Mouse (Mus musculus) frontal cortex, postnatal 14 days (tissue): ENCODE data around the gene Ccdc120.
"Not testable (repeated sequence)": the region's sequence is repeated elsewhere in the genome, so short reads cannot be mapped to it uniquely, and the experiment has no call there.

Source experiments
- DNase-seq, 2 experiments: peaks; one replicate each; pipeline ENCODE4 v3.0.0; 2022; ENCODE audit warnings: low spot score in 2 of 2

Gene Ccdc120

DNA sequence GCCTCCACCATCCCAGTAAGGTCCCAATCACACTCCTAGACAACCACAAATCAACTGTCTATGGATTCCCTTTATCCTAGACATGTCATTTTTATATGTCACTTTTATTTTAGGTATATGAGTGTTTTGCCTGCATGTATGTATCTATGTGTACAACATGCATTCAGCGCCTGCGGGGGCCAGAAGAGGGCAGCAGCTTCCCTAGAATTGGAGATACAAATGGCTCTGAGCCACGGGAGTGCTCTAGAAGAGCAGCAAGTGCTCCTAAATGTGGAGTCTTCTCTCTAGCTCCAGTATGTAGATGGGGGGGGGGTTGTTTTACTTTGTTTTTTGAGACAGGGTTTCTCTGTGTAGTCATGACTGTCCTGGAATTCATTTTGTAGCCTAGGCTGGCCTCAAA is 2.9 kb upstream of the Ccdc120 start:
- not testable (repeated sequence) for DNase-seq

DNA sequence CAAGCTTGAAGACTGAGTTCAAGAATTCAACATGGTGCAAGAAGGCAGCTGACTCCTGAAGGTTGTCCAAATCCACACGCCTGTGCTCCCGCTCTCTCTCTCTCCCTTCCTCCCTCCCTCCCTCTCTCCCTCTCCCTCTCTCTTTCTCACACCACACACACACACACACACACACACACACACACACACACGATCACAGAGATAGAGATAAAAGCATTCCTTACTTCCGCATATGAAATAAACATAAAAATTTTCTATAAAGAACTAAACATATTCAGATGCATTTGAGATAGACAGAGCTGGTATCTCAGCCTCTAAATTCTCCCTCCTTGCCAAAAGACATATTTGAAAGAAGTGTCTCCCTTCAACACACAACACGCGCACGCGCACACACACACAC is 5.3 kb downstream of the Ccdc120 start:
- no peak for DNase-seq

DNA sequence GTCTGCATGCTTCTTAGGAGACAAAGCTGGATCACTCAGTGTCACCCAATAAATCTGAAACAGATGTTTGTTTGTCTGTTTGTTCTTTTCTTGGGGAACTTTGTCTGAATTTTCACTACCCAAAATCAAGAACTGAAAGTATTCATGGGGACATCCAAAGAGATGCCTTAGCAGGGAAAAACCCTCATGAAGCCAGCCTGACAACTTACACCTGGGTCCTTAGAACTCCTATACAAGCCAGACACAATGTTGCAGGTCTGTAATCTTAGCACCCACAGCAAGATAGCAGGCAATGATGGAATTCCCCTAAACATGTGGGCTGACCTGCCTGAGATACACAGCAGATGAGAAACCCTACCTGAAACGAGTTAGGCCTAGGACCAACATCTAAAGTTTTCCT is 5.8 kb downstream of the Ccdc120 start:
- DNase-seq: no peak

DNA sequence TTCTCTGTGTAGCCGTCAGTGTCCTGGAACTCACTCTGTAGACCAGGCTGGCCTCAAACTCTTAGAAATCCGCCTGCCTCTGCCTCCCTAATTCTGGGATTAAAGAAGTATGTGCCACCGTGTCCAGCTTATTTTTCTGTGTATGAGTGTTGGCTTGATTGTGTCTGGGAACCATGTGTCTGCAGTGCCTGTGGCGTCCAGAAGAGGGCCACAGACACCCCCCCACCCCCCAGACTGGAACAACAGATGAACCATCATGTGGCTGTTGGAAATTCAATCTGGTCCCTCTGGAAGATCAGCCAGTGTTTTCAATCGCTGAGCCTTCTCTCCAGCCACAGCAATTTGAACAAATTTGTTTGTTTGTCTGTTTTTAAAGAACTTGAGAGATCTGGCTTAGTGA is 7.2 kb downstream of the Ccdc120 start:
- no peak for DNase-seq

DNA sequence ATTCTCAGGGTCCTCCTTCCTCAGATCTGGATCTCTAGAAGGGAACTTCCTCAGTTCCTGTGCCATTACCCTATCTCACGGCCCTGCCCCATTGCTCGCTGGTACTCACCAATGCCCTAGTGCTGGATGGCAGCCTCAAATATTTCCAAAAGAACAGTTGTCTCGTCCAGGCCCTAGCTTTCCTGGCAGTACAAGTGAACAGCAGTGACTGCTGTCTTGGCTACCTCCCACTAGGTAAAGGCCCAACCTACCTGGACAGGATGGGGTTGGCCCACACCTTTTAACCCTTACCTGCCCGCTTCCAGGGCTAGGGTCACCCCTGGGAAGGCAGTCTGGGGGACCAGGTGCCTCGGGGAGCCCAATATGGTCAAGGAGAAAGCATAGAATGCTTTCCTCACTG is 9.6 kb downstream of the Ccdc120 start:
- no peak for DNase-seq

DNA sequence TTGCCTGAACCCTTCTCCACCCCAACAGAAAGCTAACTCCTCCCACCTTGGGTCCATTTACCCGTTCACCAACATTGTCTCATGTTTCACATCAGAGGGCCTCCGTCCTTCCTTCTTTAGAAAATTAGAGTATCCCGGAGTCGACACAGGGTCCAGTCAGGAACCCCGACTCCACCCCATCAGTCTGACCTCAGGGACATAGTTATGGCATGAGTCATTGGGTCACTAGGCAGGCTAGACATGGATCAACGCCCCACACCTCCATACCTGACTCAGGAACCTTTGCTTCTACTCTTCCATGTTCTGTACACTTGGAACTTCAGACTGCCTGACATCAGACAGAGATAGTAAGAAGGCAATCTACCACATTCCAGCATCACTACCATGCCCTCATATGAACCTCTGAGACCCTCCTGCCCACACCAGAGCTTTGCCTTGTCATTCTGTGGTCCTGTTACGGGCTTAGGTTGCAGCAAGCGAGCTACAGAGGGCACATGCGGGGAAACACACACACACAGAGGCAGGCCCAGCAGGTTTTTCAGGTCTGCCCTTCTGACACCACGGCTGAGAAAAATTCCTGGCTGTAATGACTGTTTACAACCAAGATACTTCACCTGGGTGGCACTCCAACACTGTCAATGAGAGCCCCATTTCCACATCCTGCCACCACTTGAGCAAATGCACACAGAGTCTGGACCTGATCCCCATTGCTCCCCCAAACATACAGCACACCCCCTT is 10.5 kb downstream of the Ccdc120 start:
- no peak for DNase-seq

DNA sequence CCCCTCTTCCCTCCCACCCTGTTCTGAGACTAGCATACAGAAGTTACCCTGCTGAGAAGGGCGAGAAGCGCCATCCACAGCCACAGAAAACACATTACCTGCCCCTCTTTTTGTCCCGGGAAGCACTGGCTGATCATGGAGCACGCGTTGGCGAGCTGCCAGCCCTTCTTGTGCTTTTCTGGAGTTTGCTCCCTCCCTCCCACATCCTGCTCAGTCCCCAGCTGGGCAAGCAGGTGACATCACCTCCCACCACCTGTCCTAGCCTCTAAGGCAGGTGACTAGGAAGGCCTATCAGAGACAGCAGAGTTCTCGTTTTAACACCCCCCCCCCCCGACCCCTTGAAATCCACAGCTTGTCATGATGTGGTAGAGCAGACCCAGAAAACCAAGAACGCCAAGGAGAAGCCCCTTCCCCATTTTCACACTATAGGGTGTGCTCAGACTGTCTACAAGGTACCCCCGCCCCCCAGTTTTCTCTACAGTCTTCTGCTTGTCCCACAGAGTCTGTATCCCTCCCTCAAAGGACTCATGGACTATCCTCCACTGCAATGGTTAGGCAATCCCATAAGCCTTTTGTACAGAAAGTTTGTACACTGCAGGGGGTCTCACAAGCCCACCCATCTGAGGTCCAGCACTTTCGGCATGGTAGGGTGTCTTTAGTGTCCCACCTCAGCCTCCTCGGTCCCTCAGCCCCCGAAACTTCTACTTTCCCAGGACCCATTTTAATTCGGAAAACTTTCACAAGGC is 11.2 kb downstream of the Ccdc120 start:
- DNase-seq: no peak

DNA sequence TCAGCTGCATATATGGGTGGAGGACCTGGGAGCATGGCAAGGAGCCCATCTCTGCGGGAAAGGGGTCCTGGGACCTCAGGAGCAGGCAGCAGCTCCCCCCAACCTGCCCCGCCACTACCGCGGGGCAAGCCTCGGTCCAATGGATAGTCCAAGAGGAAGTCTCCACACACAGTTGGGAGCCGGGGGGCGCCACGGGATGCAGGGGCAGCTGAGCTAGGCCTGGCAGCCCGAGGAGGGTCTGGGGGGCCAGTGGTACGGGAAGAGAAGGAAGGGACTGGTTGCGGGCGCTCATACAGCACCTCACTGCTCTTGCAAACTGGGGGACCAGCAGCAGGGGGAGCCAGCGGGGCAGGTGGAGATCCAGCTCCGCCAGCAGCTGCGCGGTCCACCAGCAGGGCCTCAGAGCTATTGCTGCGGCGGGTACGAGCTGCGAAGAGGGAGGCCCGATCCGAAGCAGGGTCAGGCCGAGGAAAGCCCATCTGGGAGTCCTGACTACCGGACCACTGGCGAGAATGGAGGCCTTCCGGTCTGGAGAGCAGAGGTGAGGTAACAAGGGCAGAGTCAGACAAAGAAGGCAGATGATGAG is 17.0 kb downstream of the Ccdc120 start:
- DNase-seq: peak in 1 of 2 experiments; percentile 45

DNA sequence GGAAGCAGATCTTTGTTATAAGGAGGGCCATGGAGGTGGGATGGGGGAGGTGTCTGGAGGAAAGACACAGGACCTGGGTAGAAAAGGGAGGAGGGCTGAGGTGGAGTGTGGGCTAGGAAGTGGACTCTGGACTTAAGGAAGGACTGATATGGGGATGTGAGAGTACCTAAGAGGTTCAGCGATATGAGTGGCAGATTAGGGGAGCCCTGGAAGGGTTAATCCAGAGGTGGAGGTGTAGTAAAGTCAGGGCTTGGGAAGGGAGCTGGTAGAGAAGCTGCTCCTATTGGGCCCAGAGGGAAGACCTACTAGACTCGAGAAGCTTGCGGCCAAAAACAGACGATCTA is 21.8 kb downstream of the Ccdc120 start:
- no peak for DNase-seq

DNA sequence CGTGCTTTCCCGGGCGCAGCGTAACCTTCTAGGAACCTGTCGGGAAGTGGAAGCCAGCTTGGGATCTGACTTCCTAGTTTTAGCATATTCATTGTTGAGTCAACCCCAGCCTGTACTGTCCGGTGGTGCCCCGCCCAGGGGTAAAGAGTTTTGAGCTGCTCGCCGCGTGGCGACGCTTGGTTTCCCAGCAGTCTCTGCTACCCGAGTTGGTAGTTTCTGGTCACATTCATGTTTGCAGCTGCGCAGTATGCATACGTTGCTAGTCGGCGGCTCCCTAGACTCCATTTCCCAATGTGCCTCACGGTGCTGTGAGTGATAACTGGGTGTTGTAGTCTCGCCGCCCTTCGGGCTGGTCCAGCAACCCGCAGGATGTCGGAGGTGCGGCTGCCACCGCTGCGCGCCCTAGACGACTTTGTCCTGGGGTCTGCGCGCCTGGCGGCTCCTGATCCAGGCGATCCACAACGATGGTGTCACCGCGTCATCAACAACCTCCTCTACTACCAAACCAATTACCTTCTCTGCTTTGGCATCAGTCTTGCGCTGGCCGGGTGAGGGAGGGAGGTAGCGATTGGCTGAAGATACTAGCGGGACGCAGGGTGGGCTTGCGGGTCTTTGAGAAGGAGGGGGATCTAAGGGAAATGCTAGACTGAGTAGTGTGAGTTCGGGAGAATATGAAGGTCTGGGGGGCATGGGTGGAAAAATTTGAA is 22.3 kb downstream of the Ccdc120 start, which contains the start of gene Praf2:
Gene Praf2 (plus strand): TSS at position 225 of the 707 bp plus-strand sequence.
- peak; percentile 76 for DNase-seq

DNA sequence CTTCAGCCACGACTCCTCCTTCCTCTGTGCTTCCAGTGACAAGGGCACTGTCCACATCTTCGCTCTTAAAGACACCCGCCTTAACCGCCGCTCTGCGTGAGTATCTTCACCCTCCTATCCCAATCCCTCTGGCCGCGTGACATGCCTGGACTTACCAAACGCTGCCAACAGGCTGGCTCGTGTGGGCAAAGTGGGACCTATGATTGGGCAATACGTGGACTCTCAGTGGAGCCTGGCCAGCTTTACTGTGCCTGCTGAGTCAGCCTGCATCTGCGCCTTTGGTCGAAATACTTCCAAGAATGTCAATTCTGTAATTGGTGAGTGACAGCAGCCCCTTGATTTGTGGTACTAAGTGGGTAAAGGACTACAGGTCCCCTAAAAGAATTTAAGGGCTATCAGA is 23.5 kb downstream of the Ccdc120 start:
- DNase-seq: no peak

DNA sequence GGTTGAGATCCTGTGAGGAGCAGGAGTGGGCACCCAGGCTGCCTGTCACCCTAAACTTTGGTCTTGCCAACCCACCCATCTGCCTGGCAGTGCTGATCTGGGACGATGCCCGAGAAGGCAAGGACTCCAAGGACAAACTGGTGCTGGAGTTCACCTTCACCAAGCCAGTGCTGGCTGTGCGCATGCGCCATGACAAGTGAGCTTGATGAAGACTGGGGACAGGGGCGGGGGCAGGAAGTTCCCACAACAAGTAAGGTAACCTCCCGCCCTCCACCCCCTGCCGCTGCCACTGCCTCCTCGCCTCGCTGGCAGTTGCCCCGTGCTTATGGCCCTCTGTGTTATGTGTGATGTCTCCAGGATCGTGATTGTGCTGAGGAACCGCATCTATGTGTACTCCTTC is 24.9 kb downstream of the Ccdc120 start:
- no peak for DNase-seq

DNA sequence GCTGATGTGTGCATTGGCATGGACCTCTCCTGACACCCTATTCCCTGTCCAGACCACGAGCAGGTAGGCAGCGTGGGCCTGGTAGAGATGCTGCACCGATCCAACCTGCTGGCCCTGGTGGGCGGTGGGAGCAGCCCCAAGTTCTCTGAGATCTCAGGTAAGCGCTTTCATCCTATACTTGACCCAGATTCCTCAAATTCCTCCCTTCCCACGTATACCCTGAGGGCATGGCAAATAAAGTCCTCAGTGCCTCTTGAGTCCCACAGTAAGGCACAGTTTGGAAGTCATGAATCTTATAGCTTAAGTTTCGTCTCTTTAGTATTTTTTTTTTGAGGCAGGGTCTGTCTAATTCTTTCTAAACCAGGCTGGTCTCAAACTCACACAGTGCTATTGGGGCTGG is 26.6 kb downstream of the Ccdc120 start:
- no peak for DNase-seq

DNA sequence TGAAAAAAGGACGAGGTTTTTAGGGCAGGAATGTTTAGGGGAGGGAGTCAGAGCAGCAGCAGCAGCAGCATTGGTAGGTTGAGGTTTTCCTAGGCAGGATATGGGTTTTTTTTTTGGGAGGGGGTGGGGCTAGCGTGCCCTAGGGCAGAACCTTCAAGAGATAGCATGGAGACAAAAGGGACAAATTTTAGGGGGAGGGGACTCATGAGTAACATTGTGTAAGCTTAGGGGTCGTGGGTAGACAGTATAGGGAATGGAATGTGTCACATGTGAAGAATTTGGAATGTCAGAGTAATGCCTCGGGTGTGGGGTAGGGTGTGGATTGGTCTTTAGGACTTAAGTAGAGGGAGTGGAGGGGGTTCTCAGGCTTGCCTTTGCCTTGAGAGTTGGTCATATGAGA is 28.0 kb downstream of the Ccdc120 start:
- no peak for DNase-seq

DNA sequence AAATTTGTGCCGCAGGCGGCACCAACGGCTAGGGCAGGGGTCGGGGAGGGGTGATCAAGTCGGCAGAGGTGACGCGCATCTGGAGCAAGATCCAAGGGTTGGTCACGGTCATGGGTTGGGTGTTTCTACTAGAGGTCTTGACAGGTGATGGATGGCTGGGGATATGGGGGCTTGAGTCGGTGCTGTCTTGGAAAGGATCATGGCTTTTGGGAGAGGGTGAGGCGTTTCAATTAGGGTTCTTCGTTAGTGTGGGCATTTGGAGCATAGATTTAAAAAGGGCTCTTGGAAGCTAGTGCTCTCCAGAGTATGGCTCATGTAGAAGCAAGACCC is 28.5 kb downstream of the Ccdc120 start:
- DNase-seq: no peak

DNA sequence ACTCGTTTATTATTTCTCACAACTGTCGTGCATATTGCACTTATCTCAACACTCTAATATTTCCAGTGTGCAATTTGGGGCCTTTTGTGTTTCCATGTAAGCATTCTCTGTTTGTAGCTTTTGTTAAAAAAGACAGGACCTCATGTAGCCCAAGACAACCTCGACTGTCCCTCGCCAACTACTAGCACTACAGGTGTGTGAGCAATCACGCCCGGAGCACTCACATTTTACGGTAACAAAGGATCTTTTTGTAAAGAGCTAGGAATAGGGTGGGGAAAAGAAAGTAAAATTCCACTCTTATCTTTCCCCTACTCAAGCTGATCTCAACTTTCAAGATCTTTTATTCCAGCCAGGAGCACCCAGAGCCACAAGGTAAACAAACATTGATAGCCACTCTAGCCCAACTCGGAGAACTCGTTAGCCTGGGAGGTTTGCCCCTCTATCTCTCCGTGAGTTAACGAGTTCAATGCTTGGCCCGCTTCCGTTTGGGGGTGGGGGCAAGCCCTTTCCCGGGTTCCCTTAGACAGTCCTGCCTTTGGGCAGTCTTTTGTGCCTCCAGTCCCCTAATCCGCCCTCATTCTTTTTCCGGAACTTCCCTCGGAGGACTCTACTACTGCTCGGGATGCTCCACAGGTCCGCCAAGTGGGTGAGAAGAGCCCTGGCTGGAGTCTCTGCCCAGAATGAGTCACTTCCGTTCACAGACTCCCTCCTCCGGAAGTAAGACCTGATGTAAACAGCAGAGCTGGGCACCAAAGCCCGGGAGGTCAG is 29.0 kb downstream of the Ccdc120 start, which contains the start of gene Gm45208:
Gene Gm45208 (plus strand): TSS at position 732 of the 768 bp plus-strand sequence.
- DNase-seq: peak; percentile 31 to 46

DNA sequence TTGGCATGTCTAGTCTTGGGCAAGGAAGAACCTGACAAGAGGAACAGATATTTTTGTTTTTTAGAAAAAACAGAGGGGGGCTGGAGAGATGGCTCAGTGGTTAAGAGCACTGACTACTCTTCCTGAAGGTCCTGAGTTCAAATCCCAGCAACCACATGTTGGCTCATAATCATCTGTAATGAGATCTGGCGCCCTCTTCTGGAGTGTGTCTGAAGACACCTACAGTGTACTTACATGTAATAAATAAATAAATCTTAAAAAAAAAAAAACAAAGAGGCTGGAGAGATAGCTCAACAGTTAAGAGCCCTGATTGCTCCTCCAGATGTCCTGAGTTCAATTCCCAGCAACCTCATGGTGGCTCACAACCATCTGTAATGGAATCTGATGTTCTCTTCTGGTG is 34.6 kb downstream of the Ccdc120 start:
- not testable (repeated sequence) for DNase-seq

DNA sequence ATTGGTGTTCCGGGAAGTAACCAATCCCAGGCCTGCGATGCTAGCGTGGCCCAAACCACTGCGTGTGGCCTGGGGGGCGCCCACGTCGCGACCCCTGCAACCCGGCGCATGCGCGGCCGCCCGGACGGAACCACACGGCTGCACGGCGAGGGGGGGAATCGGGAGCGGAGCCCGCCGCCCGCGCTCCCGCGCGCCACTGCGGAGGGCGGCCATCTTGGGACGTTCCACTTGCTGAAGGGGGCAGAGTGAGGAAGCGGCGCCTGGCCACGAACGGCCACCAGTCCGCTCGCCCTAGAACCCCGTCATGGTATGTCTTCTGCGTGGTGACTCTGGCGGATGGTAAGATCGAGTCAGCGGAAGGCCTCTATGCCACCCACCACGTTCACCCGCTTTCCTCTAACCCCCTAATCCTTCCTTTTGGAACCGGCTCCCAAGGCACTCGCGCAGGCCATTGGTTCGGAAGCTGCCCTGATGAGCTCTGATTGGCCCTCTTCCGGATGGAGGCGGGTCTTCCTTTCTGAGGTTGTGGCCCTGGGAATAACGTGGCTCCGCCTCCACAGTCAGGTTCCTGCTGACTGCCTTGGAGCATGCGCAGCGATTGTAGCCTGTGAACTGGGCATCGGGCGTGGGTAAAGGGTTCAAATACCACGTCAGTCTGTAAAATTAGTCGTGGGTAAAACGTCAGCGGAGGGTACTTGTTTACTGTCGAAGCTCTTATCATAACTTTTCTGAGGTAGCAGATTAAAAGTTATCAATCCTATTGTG is 36.4 kb downstream of the Ccdc120 start, which contains the start of gene Wdr45:
Gene Wdr45 (plus strand): TSS at position 199 of the 765 bp plus-strand sequence.
- DNase-seq: peak; percentile 88 to 93

DNA sequence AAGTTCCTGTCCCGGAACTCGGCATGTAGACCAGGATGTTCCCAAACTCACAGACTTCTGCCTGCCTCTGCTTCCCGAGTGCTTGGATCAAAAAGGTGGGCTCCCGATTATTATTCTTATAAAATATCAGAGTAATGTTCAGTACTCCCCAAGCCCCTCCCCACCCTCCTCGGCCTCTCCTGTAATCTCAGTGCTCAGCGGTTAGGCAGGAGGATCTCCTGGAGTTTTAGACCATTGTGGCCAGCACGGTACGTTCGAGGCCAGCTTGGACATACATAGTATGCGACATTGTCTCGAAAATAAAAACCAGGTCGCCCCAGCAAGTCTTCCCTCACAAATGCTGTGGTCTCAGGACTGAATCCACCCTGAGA is 37.0 kb downstream of the Ccdc120 start:
- DNase-seq: not testable (repeated sequence)

DNA sequence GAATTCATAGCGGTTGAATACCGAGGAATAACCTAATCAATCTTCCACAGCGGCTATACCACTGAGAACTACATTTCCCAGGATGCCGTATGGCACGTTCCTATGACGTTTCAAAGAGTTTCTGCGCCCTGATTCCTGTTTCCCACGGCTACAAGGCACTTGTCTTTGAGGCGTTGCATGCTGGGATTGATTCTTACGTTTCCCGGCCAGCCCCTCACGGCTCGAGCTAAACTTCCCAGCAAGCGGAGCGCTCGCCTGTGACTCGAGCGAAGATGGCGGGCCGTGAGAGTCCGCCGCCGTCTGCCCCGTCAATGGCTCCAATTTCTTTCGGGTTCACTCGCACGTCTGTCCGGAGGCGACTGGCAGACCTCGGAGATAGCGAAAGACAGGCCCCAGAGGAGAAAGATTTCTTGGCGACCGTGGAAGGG is 53.7 kb downstream of the Ccdc120 start, which contains the start of gene Gpkow:
Gene Gpkow (plus strand): TSS at position 178 of the 428 bp plus-strand sequence.
- peak; percentile 67 to 79 for DNase-seq

DNA sequence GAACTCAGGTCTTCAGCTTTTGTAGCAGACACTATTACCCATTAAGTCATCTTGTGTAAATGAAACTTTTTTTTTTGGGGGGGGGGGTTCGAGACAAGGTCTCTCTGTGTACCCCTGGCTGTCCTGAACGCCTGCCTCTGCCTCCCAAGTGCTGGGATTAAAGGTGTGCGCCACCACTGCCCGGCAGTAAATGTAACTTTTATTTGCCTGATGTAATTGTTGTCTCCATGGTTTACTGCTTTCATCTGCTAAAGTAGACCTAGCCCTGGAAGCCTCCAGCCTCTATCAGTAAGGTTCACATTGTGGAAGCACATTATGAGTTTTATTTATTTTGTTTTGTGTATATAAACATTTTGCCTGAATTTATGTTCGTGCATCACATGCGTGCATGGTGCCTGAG is 54.2 kb downstream of the Ccdc120 start:
- no peak for DNase-seq
